Mouse (Mus musculus) neural tube, embryonic 15.5 days (tissue): ENCODE data around the gene Nrxn1. TPM values are rescaled to one million over a fixed set of nuclear protein-coding genes. Genes with fewer than 3 reads are reported as not detected.
A peak's percentile ranks its signal among the peaks of the same experiment; 100 is the strongest.

Experiments used
- ATAC-seq: fragments of 200-750 bp; cut with Nextera tagmentation; 2 replicates; pipeline ENCODE4 v1.8.0; 2017; ENCODE audit warnings: mild to moderate bottlenecking, moderate TSS enrichment, moderate library complexity; ENCODE audit not compliant: low FRiP score
- H3K27ac ChIP-seq: fragments of 300-500 bp; sonication (generic); replicated peaks from 2 replicates; pipeline ENCODE4 v1.5.1; 2015; ENCODE audit warnings: mild to moderate bottlenecking, inconsistent platforms
- H3K27me3 ChIP-seq: fragments of 300-500 bp; sonication (generic); replicated peaks from 2 replicates; pipeline ENCODE4 v1.6.1; 2015; ENCODE audit warnings: inconsistent platforms
- H3K36me3 ChIP-seq: fragments of 300-500 bp; sonication (generic); 2 replicates; pipeline ENCODE4 v1.6.1; 2015; ENCODE audit warnings: inconsistent platforms
- H3K4me1 ChIP-seq: fragments of 300-500 bp; sonication (generic); 2 replicates; pipeline ENCODE4 v1.6.1; 2015; ENCODE audit warnings: inconsistent platforms
- H3K4me2 ChIP-seq: fragments of 300-500 bp; sonication (generic); 2 replicates; pipeline ENCODE4 v1.6.1; 2015; ENCODE audit warnings: inconsistent platforms, mild to moderate bottlenecking, moderate library complexity
- H3K4me3 ChIP-seq: fragments of 300-500 bp; sonication (generic); replicated peaks from 2 replicates; pipeline ENCODE4 v1.5.1; 2015; ENCODE audit warnings: mild to moderate bottlenecking, inconsistent platforms
- H3K9ac ChIP-seq: fragments of 300-500 bp; sonication (generic); replicated peaks from 2 replicates; pipeline ENCODE4 v1.6.1; 2015; ENCODE audit warnings: mild to moderate bottlenecking, inconsistent platforms
- H3K9me3 ChIP-seq: fragments of 300-500 bp; sonication (generic); replicated peaks from 2 replicates; pipeline ENCODE4 v1.6.1; 2016; ENCODE audit warnings: inconsistent platforms
- WGBS: fragments of 180-500 bp; shearing (Covaris S2); methylation state at CpG from one replicate; pipeline ENCODE4 v1.1.7; 2015; ENCODE audit warnings: mixed read lengths; 5-methylcytosine and 5-hydroxymethylcytosine counted together
- polyA plus RNA-seq: library from polyadenylated mRNA; unstranded; fragments of >200 nt; fragmentation: Nextera tagmentation; extraction: Ambion mirVana; gene quantifications from 2 replicates; pipeline ENCODE4 v1.2.1, GENCODE M21; 2015

The Nrxn1 gene
- polyA plus RNA-seq, 1 experiment from 2014 or later, result 245 TPM

GRCm38 (mm10) chr17:90594798-90595533, 497.9 kb downstream of the Nrxn1 start:
- H3K36me3 ChIP-seq, result peaks cover 2% of the 10 kb centered on the region; the same call in 1 of the 2 replicates
- ATAC-seq, result no peak
- H3K4me2 ChIP-seq, result no peak overlapping the region
- no peaks in the 10 kb centered on the region for H3K9me3 ChIP-seq
- peaks cover 3% of the 10 kb centered on the region; the same call in 1 of the 2 replicates for H3K4me1 ChIP-seq
- no peaks in the 10 kb centered on the region for H3K27me3 ChIP-seq
- 17% methylated on average over 9 of the region's 9 CpGs for WGBS
- no peak overlapping the region for H3K4me3 ChIP-seq
- H3K9ac ChIP-seq, result no peak overlapping the region
- no peak overlapping the region for H3K27ac ChIP-seq

- ATAC-seq, result no peak
- H3K4me3 ChIP-seq, result no peak overlapping the region
These were observed 506.0 kb downstream of the Nrxn1 start for GRCm38 (mm10) chr17:90586891-90587290.

GRCm38 (mm10) chr17:90584666-90585195, 508.1 kb downstream of the Nrxn1 start:
- peak overlapping the region; percentile 11; the same call in 1 of the 2 replicates for H3K4me3 ChIP-seq
- peaks cover 15% of the 10 kb centered on the region for H3K4me1 ChIP-seq
- H3K27me3 ChIP-seq, result no peaks in the 10 kb centered on the region
- H3K9ac ChIP-seq, result 0 out of 2 replicates have a peak overlapping the region, but pooled peaks have one; percentile 14
- H3K4me2 ChIP-seq, result peak overlapping the region; percentile 47
- H3K9me3 ChIP-seq, result no peaks in the 10 kb centered on the region
- ATAC-seq, result peak; percentile 93
- peaks cover 5% of the 10 kb centered on the region; the same call in 1 of the 2 replicates for H3K36me3 ChIP-seq
- WGBS, result 19% methylated on average over 8 of the region's 8 CpGs
- H3K27ac ChIP-seq, result peak overlapping the region; percentile 74

More at GRCm38 (mm10) chr17:90586891-90587290, 506.0 kb downstream of the Nrxn1 start:
- Histone ChIP-seq H3K36me3 (no peaks in the 10 kb centered on the region), H3K27ac (no peak overlapping the region), H3K27me3 (no peaks in the 10 kb centered on the region), H3K4me2 (no peak overlapping the region), H3K4me1 (peaks cover 15% of the 10 kb centered on the region), H3K9me3 (no peaks in the 10 kb centered on the region), H3K9ac (no peak overlapping the region)

GRCm38 (mm10) chr17:90583826-90584534, 508.9 kb downstream of the Nrxn1 start:
- H3K27ac ChIP-seq, result no peak overlapping the region
- peak; percentile 33; the same call in 1 of the 2 replicates for ATAC-seq
- 50% methylated on average over 12 of the region's 12 CpGs for WGBS

GRCm38 (mm10) chr17:90583196-90583595, 509.7 kb downstream of the Nrxn1 start:
- no peak for ATAC-seq
- 40% methylated on average over 3 of the region's 3 CpGs for WGBS
- H3K4me2 ChIP-seq, result no peak overlapping the region
- H3K27ac ChIP-seq, result no peak overlapping the region; the same call in 1 of the 2 replicates
- H3K9me3 ChIP-seq, result no peaks in the 10 kb centered on the region
- H3K4me1 ChIP-seq, result peaks cover 15% of the 10 kb centered on the region
- no peak overlapping the region for H3K4me3 ChIP-seq
- peaks cover 5% of the 10 kb centered on the region; the same call in 1 of the 2 replicates for H3K36me3 ChIP-seq
- no peaks in the 10 kb centered on the region for H3K27me3 ChIP-seq
- no peak overlapping the region for H3K9ac ChIP-seq

More at GRCm38 (mm10) chr17:90583826-90584534, 508.9 kb downstream of the Nrxn1 start:
- Histone ChIP-seq H3K27me3 (no peaks in the 10 kb centered on the region), H3K9me3 (no peaks in the 10 kb centered on the region), H3K36me3 (peaks cover 5% of the 10 kb centered on the region; the same call in 1 of the 2 replicates), H3K9ac (no peak overlapping the region), H3K4me3 (no peak overlapping the region), H3K4me1 (peaks cover 15% of the 10 kb centered on the region), H3K4me2 (no peak overlapping the region)

GRCm38 (mm10) chr17:90569877-90570276, 523.0 kb downstream of the Nrxn1 start:
- Histone ChIP-seq H3K4me2 (no peak overlapping the region), H3K4me1 (no peaks in the 10 kb centered on the region), H3K27me3 (no peaks in the 10 kb centered on the region), H3K9ac (no peak overlapping the region), H3K4me3 (no peak overlapping the region), H3K9me3 (no peaks in the 10 kb centered on the region), H3K36me3 (peaks cover 9% of the 10 kb centered on the region; the same call in 1 of the 2 replicates), H3K27ac (no peak overlapping the region)
- ATAC-seq, result no peak
- 82% methylated on average over 2 of the region's 2 CpGs for WGBS

GRCm38 (mm10) chr17:90565186-90565585, 527.7 kb downstream of the Nrxn1 start:
- 76% methylated on average over 2 of the region's 2 CpGs for WGBS
- H3K27me3 ChIP-seq, result no peaks in the 10 kb centered on the region
- no peaks in the 10 kb centered on the region for H3K4me1 ChIP-seq
- no peak overlapping the region for H3K4me3 ChIP-seq
- no peak overlapping the region for H3K4me2 ChIP-seq
- no peaks in the 10 kb centered on the region for H3K9me3 ChIP-seq
- ATAC-seq, result no peak
- H3K27ac ChIP-seq, result no peak overlapping the region
- H3K9ac ChIP-seq, result no peak overlapping the region
- H3K36me3 ChIP-seq, result peaks cover 7% of the 10 kb centered on the region; the same call in 1 of the 2 replicates

- peak; percentile 78 for ATAC-seq
These were observed 536.5 kb downstream of the Nrxn1 start for GRCm38 (mm10) chr17:90556376-90556775.

GRCm38 (mm10) chr17:90550415-90550814, 542.5 kb downstream of the Nrxn1 start:
- H3K4me1 ChIP-seq, result peaks cover 5% of the 10 kb centered on the region; the same call in 1 of the 2 replicates
- H3K27me3 ChIP-seq, result no peaks in the 10 kb centered on the region
- ATAC-seq, result no peak
- no peak overlapping the region for H3K4me3 ChIP-seq
- H3K9ac ChIP-seq, result no peak overlapping the region
- H3K4me2 ChIP-seq, result no peak overlapping the region
- H3K27ac ChIP-seq, result no peak overlapping the region
- no peaks in the 10 kb centered on the region for H3K9me3 ChIP-seq
- 68% methylated on average over 4 of the region's 4 CpGs for WGBS
- H3K36me3 ChIP-seq, result no peaks in the 10 kb centered on the region

More at GRCm38 (mm10) chr17:90556376-90556775, 536.5 kb downstream of the Nrxn1 start:
- no peak overlapping the region for H3K27ac ChIP-seq
- H3K4me2 ChIP-seq, result no peak overlapping the region
- H3K9me3 ChIP-seq, result no peaks in the 10 kb centered on the region
- no peaks in the 10 kb centered on the region for H3K27me3 ChIP-seq
- no peak overlapping the region for H3K9ac ChIP-seq
- H3K36me3 ChIP-seq, result no peaks in the 10 kb centered on the region
- no peaks in the 10 kb centered on the region for H3K4me1 ChIP-seq
- no peak overlapping the region for H3K4me3 ChIP-seq

GRCm38 (mm10) chr17:90546806-90547205, 546.1 kb downstream of the Nrxn1 start:
- no peak overlapping the region for H3K9ac ChIP-seq
- H3K4me2 ChIP-seq, result no peak overlapping the region
- no peak overlapping the region for H3K27ac ChIP-seq
- H3K36me3 ChIP-seq, result no peaks in the 10 kb centered on the region
- WGBS, result 38% methylated on average over 4 of the region's 4 CpGs
- peaks cover 17% of the 10 kb centered on the region for H3K4me1 ChIP-seq
- no peak for ATAC-seq
- H3K27me3 ChIP-seq, result no peaks in the 10 kb centered on the region
- no peak overlapping the region for H3K4me3 ChIP-seq
- H3K9me3 ChIP-seq, result no peaks in the 10 kb centered on the region

GRCm38 (mm10) chr17:90544639-90545259, 548.1 kb downstream of the Nrxn1 start:
- no peaks in the 10 kb centered on the region for H3K27me3 ChIP-seq
- H3K4me3 ChIP-seq, result no peak overlapping the region
- H3K4me2 ChIP-seq, result peak overlapping the region; percentile 15; the same call in 1 of the 2 replicates
- WGBS, result 34% methylated on average over 8 of the region's 8 CpGs
- peak; percentile 81 for ATAC-seq
- H3K4me1 ChIP-seq, result peaks cover 17% of the 10 kb centered on the region
- no peaks in the 10 kb centered on the region for H3K9me3 ChIP-seq
- no peak overlapping the region for H3K9ac ChIP-seq
- peak overlapping the region; percentile 43 for H3K27ac ChIP-seq
- H3K36me3 ChIP-seq, result no peaks in the 10 kb centered on the region
